Comparison of ENCODE assay signal across 9 mouse cellular contexts in genomic region chr5:119563510-119564351, GRCm38 (mm10).
DNase-seq lines count a peak whose midpoint lies in the region; ATAC-seq and TF ChIP-seq lines count a peak whose summit lies in the region.
"Had no signal": no experiment of that assay in that cellular context is flagged by ENCODE, and none has a peak within 500 bp of the region (broad histone marks: within the 10 kb centered on the region; RNA-seq: fewer than 3 reads in every experiment).

No protein-coding gene starts in this region.

- no peak overlapping the region for H3K27ac ChIP-seq in hindbrain, postnatal 0 days
- H3K27ac ChIP-seq in neural tube, embryonic 15.5 days (replicated peaks) = no peak overlapping the region
- no peak overlapping the region for H3K27ac ChIP-seq in left cerebral cortex, adult 2 months

- 11% methylated on average over 33 of the region's 33 CpGs for WGBS in hindbrain, postnatal 0 days
- 4% methylated on average over 33 of the region's 33 CpGs for WGBS in neural tube, embryonic 15.5 days

- ATAC-seq in frontal cortex, adult (ENCODE audit: low TSS enrichment) = 0 out of 2 replicates have a peak, but pooled peaks have one; percentile 44
- peak; percentile 55 for ATAC-seq in hindbrain, postnatal 0 days
- no peak for ATAC-seq in neural tube, embryonic 15.5 days (ENCODE audit: low FRiP score)

- H3K27me3 ChIP-seq in hindbrain, postnatal 0 days (ENCODE audit: insufficient read depth, low read length) = no peaks in the 10 kb centered on the region
- H3K27me3 ChIP-seq in neural tube, embryonic 15.5 days (replicated peaks) = peaks cover 2% of the 10 kb centered on the region; the same call in 1 of the 2 replicates

- no peak overlapping the region for H3K4me3 ChIP-seq in hindbrain, postnatal 0 days (ENCODE audit: low read length)
- H3K4me3 ChIP-seq in neural tube, embryonic 15.5 days (replicated peaks) = no peak overlapping the region
- no peak overlapping the region for H3K4me3 ChIP-seq in left cerebral cortex, adult 2 months
- H3K4me3 ChIP-seq: megakaryocyte, embryonic 14.5 days had no signal

- peak overlapping the region; percentile 40 for H3K4me2 ChIP-seq in hindbrain, postnatal 0 days (ENCODE audit: low read depth, low read length)
- H3K4me2 ChIP-seq in neural tube, embryonic 15.5 days = peak overlapping the region; percentile 46

- H3K9me3 ChIP-seq in hindbrain, postnatal 0 days (ENCODE audit: low read length) = no peaks in the 10 kb centered on the region
- no peaks in the 10 kb centered on the region for H3K9me3 ChIP-seq in neural tube, embryonic 15.5 days (replicated peaks)

- TF ChIP-seq CTCF in hindbrain, postnatal 0 days (IDR thresholded peaks at IDR 0.05; ENCODE audit: low read depth) = no peak
- no peak for TF ChIP-seq CTCF in left cerebral cortex, adult 2 months (IDR thresholded peaks at IDR 0.05)

- H3K4me1 ChIP-seq in hindbrain, postnatal 0 days (ENCODE audit: insufficient read depth, low read length) = peaks cover 7% of the 10 kb centered on the region; the same call in 1 of the 2 replicates
- peaks cover 10% of the 10 kb centered on the region for H3K4me1 ChIP-seq in neural tube, embryonic 15.5 days
- H3K4me1 ChIP-seq: megakaryocyte, embryonic 14.5 days had no signal

- H3K9ac ChIP-seq in hindbrain, postnatal 0 days (replicated peaks; ENCODE audit: low read length) = no peak overlapping the region
- H3K9ac ChIP-seq in neural tube, embryonic 15.5 days (replicated peaks) = no peak overlapping the region

- H3K36me3 ChIP-seq in hindbrain, postnatal 0 days (ENCODE audit: insufficient read depth, low read length) = no peaks in the 10 kb centered on the region
- no peaks in the 10 kb centered on the region for H3K36me3 ChIP-seq in neural tube, embryonic 15.5 days

- intact Hi-C loops in left cerebral cortex, adult 2 months (cut with DNase I) = no loop called here

- no peak for DNase-seq in frontal cortex, postnatal 25 days (ENCODE audit: low spot score in 2 of 2)
- peak; percentile 29 to 32 for DNase-seq in right cerebral cortex, postnatal 10 days (ENCODE audit: low spot score in 2 of 2)
- no peak for DNase-seq in right cerebral cortex, postnatal 25 days
- DNase-seq in hindbrain, postnatal 0 days (ENCODE audit: low spot score) = peak; percentile 65
- no peak for DNase-seq in adrenal gland, adult (ENCODE audit: inconsistent age in 2 of 2, low spot score in 1 of 2)
- no peak for DNase-seq in left cerebral cortex, adult 2 months (ENCODE audit: extremely low spot score in 1 of 2, low spot score in 2 of 2)

Comparison
In these comparisons a context has a peak if more than half of its experiments do, and no peak if none do; other contexts are left out.
1. DNase-seq: peak in right cerebral cortex, postnatal 10 days (2 of 2) and hindbrain, postnatal 0 days (single experiment); none in frontal cortex, postnatal 25 days (0 of 2), right cerebral cortex, postnatal 25 days (single experiment), adrenal gland, adult (0 of 2) and left cerebral cortex, adult 2 months (0 of 2).